Mouse (Mus musculus): ENCODE results near the gene Abcb1a. TPM values are rescaled to one million over a fixed set of nuclear protein-coding genes. Genes with fewer than 3 reads are reported as not detected.

Abcb1a gene
- 100 to 1,000 TPM in 1 of 4 experiments, 10 to 100 TPM in 3; 41.8 to 110 (median 72.3) TPM for total RNA-seq (2022)

DNA sequence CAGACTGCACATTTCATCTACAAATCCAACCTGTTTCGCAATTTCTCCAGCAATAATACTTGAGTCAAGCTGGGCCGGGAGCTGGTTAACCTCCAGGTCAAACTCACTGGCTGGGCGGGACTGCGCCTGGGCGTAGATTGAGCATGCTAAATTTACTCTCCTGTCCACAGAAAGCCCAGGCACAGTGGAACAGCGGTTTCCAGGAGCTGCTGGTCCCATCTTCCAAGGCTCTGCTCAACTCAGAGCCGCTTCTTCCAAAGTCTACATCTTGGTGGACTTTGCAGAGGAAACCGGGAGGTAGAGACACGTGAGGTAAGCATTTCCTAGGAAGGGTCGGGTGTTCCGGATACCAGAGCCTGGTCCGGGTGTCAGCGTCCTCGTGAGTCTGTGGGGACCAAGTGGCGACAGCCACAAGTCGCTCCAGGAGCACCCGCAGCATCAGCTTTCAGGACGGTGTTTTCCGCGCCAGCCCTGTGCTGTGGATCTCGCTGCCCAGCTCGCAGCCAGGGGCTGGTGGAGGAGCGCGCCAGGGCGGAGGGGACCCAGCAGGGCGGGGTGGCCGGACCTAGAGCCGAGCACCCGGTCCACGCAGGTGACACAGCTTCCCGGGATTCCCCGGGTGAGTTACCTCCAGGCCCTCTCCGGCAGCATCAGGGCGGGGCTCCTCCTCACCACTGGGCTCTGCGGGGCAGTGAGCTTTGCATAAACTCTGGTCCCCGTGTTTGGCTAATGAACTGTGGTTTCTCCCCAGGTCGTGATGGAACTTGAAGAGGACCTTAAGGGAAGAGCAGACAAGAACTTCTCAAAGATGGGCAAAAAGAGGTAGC is at the start of gene Abcb1a:
Abcb1a (plus strand) TSS at position 167 of the 827 bp plus-strand sequence.
- peak; percentile 52 for DNase-seq

- peak; percentile 43 for DNase-seq
Measured at GRCm38 (mm10) chr5:8622071-8622595, 37.7 kb upstream of the Abcb1a start.

DNA sequence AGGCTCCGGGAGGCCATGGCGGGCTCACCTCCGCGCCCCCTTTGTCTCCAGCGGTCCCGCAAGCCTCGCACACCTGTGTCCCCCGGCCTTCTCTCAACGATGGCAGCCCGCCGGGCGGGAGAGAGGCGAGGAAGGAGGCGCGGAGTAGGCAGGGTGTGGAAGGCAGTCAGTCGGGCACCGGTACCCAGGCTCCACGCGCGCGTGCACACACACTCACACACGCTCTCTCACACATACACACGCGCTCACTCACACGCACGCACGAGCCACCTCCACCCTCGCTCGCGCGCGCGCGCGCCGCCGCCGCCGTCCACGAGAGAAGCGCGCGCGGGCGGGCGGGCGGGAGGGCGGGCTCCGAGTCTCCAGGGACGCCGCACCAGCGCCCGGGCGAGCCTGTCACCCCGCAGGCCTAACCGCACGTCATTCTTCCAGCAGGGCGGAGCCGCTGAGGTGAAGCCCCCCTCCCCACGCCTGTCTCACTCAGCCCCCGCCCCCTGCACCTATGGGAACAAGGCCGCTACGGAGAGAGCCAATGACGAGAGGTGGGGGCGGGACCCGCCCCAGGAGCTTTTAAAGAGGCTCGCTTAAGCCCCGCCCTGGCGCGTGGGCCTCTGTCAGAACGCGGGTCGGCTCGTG is 37.2 kb upstream of the Abcb1a start, which contains the start of gene Rundc3b:
Rundc3b (minus strand) TSS at position 357 of the 636 bp plus-strand sequence.
- DNase-seq, result peak; percentile 91

DNA sequence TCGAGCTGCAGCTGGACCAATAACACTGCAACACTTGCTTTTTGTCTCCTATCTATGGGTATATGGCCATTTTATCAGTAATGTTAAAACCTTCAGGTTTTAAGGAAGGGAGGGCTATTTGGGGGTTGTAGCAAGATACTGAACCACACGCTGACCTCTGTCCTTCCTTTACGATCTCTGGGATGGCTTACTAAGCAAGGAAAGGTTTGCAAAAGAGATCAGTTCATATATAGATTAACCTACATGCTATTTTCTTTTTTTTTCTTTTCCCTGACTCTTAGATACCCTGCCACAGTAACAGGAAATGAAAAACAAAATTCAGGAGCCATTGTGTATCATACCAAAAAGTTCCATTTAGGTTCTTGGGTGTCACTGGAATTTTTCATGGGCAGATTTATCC is 27.0 kb upstream of the Abcb1a start:
- no peak for DNase-seq

- DNase-seq, result peak; percentile 37
Measured at GRCm38 (mm10) chr5:8634489-8634975, 25.3 kb upstream of the Abcb1a start.

DNA sequence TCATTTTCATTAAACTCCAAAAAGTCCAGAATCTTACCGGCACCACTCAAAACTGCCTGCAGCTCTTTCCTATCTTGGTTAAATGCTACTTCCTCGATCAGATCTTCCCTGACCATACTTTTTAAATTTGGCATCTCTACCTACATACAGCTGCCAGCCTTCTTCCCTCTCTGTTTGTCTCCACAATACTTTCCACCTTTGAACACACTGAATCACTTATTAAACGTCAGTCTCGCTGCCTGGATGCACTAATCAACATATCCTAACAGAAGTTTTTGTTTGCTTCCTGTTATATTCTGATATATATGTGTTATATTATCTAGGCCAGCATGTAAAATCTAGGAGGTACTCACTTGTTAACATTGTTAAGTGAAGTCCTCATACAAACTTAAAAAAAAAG is 11.6 kb upstream of the Abcb1a start:
- DNase-seq, result no peak

- DNase-seq, result no peak
Measured at GRCm38 (mm10) chr5:8648774-8649173, 11.1 kb upstream of the Abcb1a start.

DNA sequence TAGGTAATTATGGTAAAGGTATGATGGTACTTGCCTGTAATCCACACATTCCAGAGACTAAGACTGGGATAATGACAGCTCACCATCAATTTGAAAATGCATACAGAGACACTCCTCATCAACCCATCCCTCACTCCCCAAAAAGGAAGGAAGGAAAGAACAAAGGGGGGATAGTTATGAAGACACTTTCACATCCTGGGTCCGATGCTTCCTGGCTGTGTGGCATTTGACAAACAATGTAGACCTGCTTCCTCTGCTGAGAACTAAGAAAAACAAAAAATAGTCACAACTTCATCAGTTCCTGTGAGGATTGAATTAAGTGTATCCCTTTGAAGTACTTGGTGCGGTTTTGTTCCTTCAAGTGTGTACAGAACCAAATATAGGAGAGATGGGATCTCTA is 7.8 kb upstream of the Abcb1a start:
- DNase-seq, result no peak

GRCm38 (mm10) chr5:8660738-8661151 is 868 bp downstream of the Abcb1a start:
- no peak for DNase-seq

DNA sequence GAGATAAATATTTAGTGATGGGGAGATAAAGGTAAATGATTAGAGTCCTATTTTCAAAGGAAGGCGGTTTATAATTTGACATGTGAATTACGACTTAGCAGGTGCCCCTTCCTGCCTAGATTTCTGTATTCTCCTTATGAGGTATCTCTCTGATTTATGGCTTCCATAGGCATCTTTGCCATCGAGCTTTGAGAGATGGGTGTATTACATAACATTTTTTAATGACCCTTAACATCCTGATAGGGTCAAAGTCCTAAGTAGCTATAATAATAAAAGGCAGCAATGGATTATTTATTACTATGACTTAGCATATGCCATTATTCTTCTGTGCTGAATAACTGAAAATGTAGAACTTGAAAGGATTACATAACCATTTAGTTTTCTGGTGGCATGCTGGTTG is 4.8 kb downstream of the Abcb1a start:
- no peak for DNase-seq

DNA sequence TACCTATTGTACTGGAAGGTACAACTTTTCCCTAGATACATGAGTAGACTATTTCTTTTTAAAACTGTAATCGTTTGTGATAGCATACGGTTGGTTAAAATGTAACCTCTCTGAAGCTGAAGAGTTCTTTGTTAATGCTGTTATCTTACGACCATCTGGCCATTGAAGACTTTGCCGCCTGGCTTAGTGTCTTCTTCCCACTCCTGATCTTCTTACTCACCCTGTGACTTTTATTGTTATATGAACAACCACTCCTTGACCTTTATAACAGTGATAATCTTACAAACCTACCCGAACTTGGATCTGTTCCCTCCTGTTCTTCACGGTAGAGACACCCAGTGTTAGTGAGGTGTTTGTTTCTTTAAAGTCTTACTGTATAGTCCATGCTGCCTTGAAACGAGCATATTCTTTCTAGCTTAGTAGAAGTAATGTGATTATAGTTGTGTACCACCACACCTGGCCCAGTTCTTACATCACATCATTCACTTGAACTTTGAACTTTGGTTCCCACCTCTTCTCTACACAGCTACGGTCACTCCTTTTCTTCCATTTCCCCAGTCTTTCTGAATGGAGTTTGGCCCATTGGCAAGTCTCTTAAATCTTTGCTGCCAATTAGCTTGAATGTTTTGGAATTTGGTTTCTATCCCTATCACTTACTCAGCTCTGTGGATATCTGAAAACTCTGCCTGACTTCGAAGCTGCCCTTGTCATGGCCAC is 8.0 kb downstream of the Abcb1a start:
- no peak for DNase-seq

DNA sequence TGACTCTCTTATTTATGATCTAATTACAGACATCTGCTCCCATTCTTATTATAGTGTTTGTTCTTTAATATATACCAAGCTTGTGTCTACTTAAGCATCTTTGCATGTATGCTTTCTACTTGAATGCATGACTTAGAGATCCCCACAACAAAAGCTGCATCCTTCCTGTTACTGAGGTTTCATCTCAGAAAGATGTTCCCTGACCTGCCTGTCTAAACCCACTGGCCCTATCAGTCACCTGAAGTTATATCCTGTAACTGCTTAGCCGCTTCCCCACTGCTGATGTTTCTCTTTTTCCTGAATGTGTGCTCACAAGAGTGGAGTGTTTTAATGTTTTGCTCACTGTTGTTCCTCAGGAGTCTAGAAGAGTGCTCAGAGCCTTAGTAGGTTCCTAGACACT is 9.7 kb downstream of the Abcb1a start:
- no peak for DNase-seq

DNA sequence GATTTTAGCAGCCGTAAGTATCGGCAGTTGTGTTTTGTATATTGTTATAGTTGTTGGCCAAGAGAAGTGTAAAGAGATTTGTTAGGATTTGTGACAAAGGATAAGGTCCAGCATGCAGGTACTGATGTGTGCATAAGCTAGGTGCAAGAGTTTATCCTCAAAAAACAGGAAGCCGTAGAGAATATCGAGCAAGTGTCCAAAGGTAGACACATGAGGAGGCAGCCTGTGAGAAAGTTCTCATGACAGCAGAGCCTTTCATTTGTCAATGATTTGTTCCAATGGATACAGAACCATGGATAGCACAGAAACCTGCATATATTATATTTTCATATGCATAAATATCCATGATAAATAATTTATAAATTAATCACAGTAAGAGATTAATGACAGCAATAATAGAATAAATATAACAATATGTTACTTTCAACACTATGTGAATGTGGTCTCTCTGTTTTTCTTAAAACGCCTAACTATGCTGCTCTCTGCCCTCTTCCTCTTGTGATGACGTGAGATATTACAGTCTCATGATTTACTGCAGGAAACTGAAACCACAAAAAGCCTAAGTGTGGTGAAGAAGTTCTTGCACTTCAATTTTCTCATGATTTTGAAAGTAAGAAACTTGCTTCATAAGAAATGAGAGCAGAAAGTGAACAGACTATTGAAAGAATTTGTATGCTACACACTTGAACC is 15.5 kb downstream of the Abcb1a start:
- no peak for DNase-seq

DNA sequence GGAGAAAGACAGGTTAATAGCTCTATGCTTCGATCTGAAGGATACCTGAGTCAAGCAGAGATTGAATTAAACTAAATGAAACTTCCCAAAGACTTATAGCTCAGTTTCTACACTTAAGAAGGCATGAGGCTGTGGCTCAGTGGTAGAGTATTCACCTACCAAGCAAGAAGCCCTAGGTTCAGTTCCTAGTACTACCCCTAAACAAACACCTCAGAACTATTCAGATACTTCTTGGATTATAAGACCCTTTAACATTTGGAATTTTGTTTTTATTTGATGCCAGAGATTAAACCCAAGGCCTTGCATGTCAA is 16.0 kb downstream of the Abcb1a start:
- DNase-seq, result no peak

DNA sequence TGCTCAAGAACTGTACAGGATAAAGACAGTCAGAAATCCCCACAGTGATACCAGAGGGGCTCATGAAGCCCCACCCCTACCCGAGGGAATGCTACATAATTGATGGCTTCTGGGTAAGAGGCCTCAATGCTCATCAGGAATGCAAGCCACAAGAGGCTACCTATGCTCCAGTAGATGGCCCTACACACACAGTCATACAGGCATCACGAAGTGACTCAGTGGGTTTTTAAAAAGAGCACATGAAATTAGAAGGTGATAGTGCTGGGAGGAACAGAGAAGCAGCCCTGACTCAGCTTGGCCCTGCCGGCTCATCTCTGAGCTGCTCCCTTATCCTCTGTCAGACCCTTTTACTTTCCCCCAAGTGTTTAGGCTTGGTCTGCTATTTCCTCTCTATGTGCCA is 21.3 kb downstream of the Abcb1a start:
- no peak for DNase-seq

DNA sequence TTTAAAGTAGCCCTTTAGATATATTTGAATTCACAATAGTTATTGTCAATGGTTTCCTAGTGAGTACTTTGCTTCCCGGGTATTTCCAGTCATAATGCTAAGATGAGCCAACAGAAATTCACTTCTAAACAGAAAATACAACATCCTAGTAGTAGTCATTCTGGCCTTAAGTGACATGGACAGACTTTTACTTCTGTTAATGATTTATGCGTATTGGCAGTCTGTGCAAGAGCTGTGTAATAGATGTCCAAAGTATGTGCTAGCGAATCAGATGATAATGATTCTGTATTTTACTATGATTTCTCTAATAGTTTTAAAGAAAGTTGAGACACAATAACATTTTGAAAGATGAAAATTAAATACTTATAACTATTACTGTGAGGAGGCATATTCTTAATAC is 23.8 kb downstream of the Abcb1a start:
- no peak for DNase-seq

DNA sequence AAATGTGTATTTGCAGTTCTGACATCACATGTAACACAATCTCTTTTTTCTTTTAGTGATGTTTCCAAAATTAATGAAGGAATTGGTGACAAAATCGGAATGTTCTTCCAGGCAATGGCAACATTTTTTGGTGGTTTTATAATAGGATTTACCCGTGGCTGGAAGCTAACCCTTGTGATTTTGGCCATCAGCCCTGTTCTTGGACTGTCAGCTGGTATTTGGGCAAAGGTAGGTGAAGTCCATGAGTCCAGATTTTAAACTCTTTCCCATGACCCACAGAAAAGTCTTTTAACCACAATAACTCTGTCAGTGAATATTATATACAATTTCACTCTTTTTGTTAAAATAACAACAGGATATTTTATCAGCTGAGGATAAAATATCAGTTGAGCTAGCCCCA is 26.2 kb downstream of the Abcb1a start:
- no peak for DNase-seq

DNA sequence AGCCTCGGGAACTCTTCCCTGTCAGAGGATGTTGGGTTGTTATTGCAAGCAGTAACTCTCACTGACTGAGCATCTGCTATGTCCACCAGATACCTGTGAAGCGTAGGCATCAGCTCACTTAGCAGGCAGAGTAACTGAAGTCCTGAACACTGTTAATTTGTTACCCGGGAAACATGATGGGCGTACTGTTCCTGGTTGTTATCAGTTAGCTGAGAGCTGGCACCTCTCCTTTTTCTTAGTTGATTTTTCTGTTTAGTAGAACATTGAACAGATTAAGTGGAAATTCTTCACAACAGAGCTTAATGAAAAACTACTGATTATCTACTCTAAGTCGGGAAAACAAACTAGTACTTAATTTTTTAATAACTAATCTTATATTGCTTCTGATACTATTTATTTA is 27.7 kb downstream of the Abcb1a start:
- no peak for DNase-seq

DNA sequence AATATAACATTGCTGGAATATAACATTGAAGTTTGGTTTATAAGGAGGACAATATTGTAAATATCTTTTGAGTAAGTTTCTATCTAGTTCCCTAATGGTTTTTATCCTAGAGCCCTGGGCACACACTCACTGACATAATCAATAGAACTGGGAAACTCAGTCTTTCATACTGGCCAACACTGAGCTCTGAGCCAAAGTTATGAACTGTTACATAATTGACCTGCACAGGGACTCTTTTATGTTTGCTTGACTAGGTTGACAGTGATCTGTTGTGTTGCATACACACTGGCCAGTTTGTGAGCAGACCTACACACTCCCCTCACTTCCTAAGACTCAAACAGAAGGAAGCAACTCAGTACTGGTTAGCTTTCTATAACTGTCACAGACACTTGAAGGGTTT is 56.2 kb downstream of the Abcb1a start:
- DNase-seq, result no peak

GRCm38 (mm10) chr5:8719556-8719955 is 59.7 kb downstream of the Abcb1a start:
- no peak for DNase-seq

DNA sequence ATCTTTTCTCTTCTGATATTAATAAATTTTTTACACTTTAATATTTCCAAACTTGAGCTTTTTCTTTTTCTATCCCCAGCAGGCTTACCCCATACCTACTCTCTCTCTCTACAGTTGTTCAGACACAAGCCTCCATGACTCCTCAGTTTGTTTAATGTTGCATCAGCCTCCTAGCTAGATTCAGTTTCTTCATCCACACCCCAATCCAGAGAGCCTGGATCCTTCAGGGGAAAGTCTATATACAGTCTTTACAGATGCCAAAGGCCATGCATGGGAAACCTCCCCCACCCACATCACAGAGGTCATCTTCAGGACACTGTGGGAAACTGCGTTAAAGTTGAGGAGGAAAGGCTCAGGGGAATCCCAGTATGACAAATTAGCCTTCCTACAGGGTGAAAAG is 62.3 kb downstream of the Abcb1a start:
- DNase-seq, result no peak

GRCm38 (mm10) chr5:8722867-8723266 is 63.0 kb downstream of the Abcb1a start:
- DNase-seq, result no peak
